Mouse (Mus musculus): Measurements from ENCODE around the gene Gpr165. TPM values are rescaled to one million over a fixed set of nuclear protein-coding genes. Genes with fewer than 3 reads are reported as not detected.

Gene Gpr165
- 0.06 TPM in 1 of 2 replicates, not detected in the other for polyA plus RNA-seq (2012; rRNA removed)

GRCm38 (mm10) chrX:96712907-96713774, at the start of gene Gpr165:
Gene Gpr165 (plus strand): TSS chrX:96713441.
- DNase-seq: no peak
- no peak for TF ChIP-seq POLR2A (IDR thresholded peaks at IDR 0.05; ENCODE audit: borderline replicate concordance, extremely low read depth, low read depth, low read length)
- TF ChIP-seq CTCF (IDR thresholded peaks at IDR 0.05; ENCODE audit: insufficient read depth, low read length): no peak
- Histone ChIP-seq H3K4me1 (ENCODE audit: control insufficient read depth, insufficient read depth, low read length) (no peaks in the 10 kb centered on the region), H3K4me3 (replicated peaks; ENCODE audit: extremely low read depth, low read depth, low read length) (no peak within 1 kb of the TSS)
- WGBS: 33% methylated on average over 16 of the region's 16 CpGs

- DNase-seq: no peak
- H3K4me3 ChIP-seq (replicated peaks; ENCODE audit: extremely low read depth, low read depth, low read length): no peak overlapping the region
- no peaks in the 10 kb centered on the region for H3K4me1 ChIP-seq (ENCODE audit: control insufficient read depth, insufficient read depth, low read length)
- TF ChIP-seq POLR2A (IDR thresholded peaks at IDR 0.05; ENCODE audit: borderline replicate concordance, extremely low read depth, low read depth, low read length) (no peak), CTCF (IDR thresholded peaks at IDR 0.05; ENCODE audit: insufficient read depth, low read length) (no peak)
- 27% methylated on average over 1 of the region's 1 CpGs for WGBS
Observed at GRCm38 (mm10) chrX:96674871-96675270, 38.4 kb upstream of the Gpr165 start.

Data from lung, adult 2 months (tissue).